In the genomic region with DNA sequence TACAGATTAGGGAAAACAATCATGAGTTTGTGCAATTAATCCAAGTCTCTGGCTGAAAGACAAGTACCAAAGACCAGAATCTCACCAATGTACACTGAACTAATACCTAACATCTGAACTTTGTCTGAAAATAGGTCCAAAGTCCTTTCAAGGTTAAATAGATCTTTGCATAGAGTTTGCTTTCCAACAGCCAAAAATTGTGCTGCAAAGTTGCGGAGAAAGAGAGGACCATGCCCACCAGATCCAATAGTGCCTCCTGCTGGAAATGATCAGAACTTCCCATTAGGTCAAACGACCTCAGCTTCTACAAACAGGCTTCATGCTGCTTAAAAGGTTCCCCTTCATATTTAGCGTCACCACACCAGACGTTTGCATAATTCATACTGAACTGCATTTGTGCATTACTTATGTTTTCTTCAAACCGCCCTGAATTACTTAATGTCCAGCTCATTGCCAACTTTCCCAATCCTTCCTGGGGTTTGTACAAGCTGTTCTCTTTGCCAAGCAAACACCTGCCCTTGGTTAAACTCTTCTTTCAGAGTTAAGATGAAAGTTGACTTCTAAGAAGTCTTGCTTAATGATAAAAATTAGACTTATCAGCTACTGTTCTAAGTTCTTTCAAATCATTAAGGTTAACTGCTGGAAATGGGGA, we compare ENCODE assay signal across 7 mouse cellular contexts. TPM values are rescaled to one million over a fixed set of nuclear protein-coding genes. Genes with fewer than 3 reads are reported as not detected.
A peak's percentile ranks its signal among the peaks of the same experiment; 100 is the strongest.
DNase-seq lines count a peak whose midpoint lies in the region; ATAC-seq and TF ChIP-seq lines count a peak whose summit lies in the region.

No protein-coding gene starts in this region.

- H3K9ac ChIP-seq in hindbrain, embryonic 11.5 days (ENCODE audit: low read depth, low read length): no peak overlapping the region
- H3K9ac ChIP-seq in hindbrain, embryonic 16.5 days (ENCODE audit: low read depth, low read length): no peak overlapping the region
- H3K9ac ChIP-seq in ES-E14 (ENCODE audit: insufficient read depth, low read depth, low read length, poor library complexity, severe bottlenecking): no peak overlapping the region

- no peak overlapping the region for H3K27ac ChIP-seq in hindbrain, embryonic 11.5 days (ENCODE audit: low read depth, low read length)
- H3K27ac ChIP-seq in hindbrain, embryonic 16.5 days (ENCODE audit: low read depth, low read length): no peak overlapping the region
- no peak overlapping the region for H3K27ac ChIP-seq in ES-E14 (ENCODE audit: insufficient read depth, low read depth, low read length, poor library complexity, severe bottlenecking)

- no peaks in the 10 kb centered on the region for H3K36me3 ChIP-seq in hindbrain, embryonic 11.5 days (ENCODE audit: control insufficient read depth, insufficient read depth, low read length)
- no peaks in the 10 kb centered on the region for H3K36me3 ChIP-seq in hindbrain, embryonic 16.5 days (ENCODE audit: control insufficient read depth, insufficient read depth, low read length)
- H3K36me3 ChIP-seq in ES-E14 (ENCODE audit: control insufficient read depth, insufficient read depth, low read length, poor library complexity, severe bottlenecking): no peaks in the 10 kb centered on the region

- DNase-seq in hindbrain, embryonic 11.5 days (ENCODE audit: low spot score): peak; percentile 34
- DNase-seq in A20 (ENCODE audit: low read depth, low spot score) (peak; percentile 74), ES-E14 (ENCODE audit: low read depth, low spot score) (peak; percentile 52)
- peak; percentile 53 for DNase-seq in forelimb bud, embryonic 11.5 days (ENCODE audit: low read depth, low spot score)

- H3K4me1 ChIP-seq in hindbrain, embryonic 11.5 days (replicated peaks; ENCODE audit: control insufficient read depth, insufficient read depth, low read length): no peaks in the 10 kb centered on the region; the same call in 1 of the 2 replicates
- H3K4me1 ChIP-seq in hindbrain, embryonic 16.5 days (ENCODE audit: control insufficient read depth, insufficient read depth, low read depth, low read length): 0 out of 2 replicates have a peak, but pooled peaks cover 3% of the 10 kb centered on the region
- no peaks in the 10 kb centered on the region for H3K4me1 ChIP-seq in ES-E14 (ENCODE audit: control insufficient read depth in 2 of 2, insufficient read depth in 2 of 2, low read length in 2 of 2, poor library complexity in 1 of 2)

- in situ Hi-C loops in ES-E14 (cut with MboI; ENCODE audit: low sequenced_read_pairs in 2 of 2, unreplicated experiment in 2 of 2): loop anchor here in 1 of 2 experiments (25.0 kb wide), 1 partner anchor 271 kb away; a partner anchor contains a TSS

- no peaks in the 10 kb centered on the region for H3K27me3 ChIP-seq in hindbrain, embryonic 11.5 days (ENCODE audit: control insufficient read depth, insufficient read depth, low read length)
- H3K27me3 ChIP-seq in hindbrain, embryonic 16.5 days (replicated peaks; ENCODE audit: control insufficient read depth, insufficient read depth, low read length): no peaks in the 10 kb centered on the region

- 54% methylated on average over 5 of the region's 5 CpGs for WGBS in hindbrain, embryonic 11.5 days
- WGBS in hindbrain, embryonic 16.5 days: 52% methylated on average over 5 of the region's 5 CpGs

- no peaks in the 10 kb centered on the region for H3K9me3 ChIP-seq in hindbrain, embryonic 11.5 days (ENCODE audit: control insufficient read depth, low read length)
- no peaks in the 10 kb centered on the region for H3K9me3 ChIP-seq in hindbrain, embryonic 16.5 days (ENCODE audit: control insufficient read depth, low read length)
- no peaks in the 10 kb centered on the region for H3K9me3 ChIP-seq in ES-E14 (ENCODE audit: control insufficient read depth, insufficient read depth, low read depth, low read length)

- ATAC-seq in hindbrain, embryonic 11.5 days (ENCODE audit: low FRiP score): no peak
- ATAC-seq in hindbrain, embryonic 16.5 days: no peak
- peak; percentile 28 for ATAC-seq in megakaryocyte progenitor cell, adult 5-6 weeks (replicated peaks; ENCODE audit: poor library complexity)
- no peak for ATAC-seq in erythroid progenitor cell, adult 5-6 weeks (replicated peaks; ENCODE audit: low FRiP score, poor library complexity, severe bottlenecking)

- H3K4me3 ChIP-seq in hindbrain, embryonic 11.5 days (ENCODE audit: low read depth, low read length): no peak overlapping the region
- H3K4me3 ChIP-seq in hindbrain, embryonic 16.5 days (ENCODE audit: low read length): no peak overlapping the region
- H3K4me3 ChIP-seq in ES-E14 (ENCODE audit: insufficient read depth in 1 of 2, low read depth in 1 of 2, low read length in 2 of 2, poor library complexity in 1 of 2, severe bottlenecking in 1 of 2): no peak overlapping the region

- no peak overlapping the region for H3K4me2 ChIP-seq in hindbrain, embryonic 11.5 days (replicated peaks; ENCODE audit: low read depth, low read length)
- no peak overlapping the region for H3K4me2 ChIP-seq in hindbrain, embryonic 16.5 days (ENCODE audit: low read length)

TF ChIP-seq in ES-E14, 5 proteins besides CTCF, POLR2A, EP300 and RAD21:
- peak; percentile 67; the same call in 1 of the 2 replicates for TF ChIP-seq ZC3H11A (IDR thresholded peaks at IDR 0.05; ENCODE audit: borderline replicate concordance, low read depth, low read length)
- TF ChIP-seq ZNF384 (IDR thresholded peaks at IDR 0.05; ENCODE audit: low read depth, low read length): no peak
- no peak for TF ChIP-seq HCFC1 (IDR thresholded peaks at IDR 0.05; ENCODE audit: borderline replicate concordance, insufficient read depth, low read length)
- no peak for TF ChIP-seq MAFK (IDR thresholded peaks at IDR 0.05; ENCODE audit: insufficient read depth, low read depth, low read length)
- no peak for TF ChIP-seq CHD2 (IDR thresholded peaks at IDR 0.05; ENCODE audit: low read depth, low read length)

RNA-seq across cellular contexts. Expression of a gene that starts 1.2 kb away (rescaled TPM):
- polyA plus RNA-seq in hindbrain, embryonic 11.5 days (2014; fragmentation: Nextera tagmentation; extraction: Ambion mirVana): 33.0 and 38.6 TPM in 2 replicates
- 7.3 and 8.9 TPM in 2 replicates for polyA plus RNA-seq in hindbrain, embryonic 16.5 days (2015; fragmentation: Nextera tagmentation; extraction: Ambion mirVana)
- 22.3 and 26.7 TPM in 2 replicates for total RNA-seq in ES-E14 (2012; rRNA removed)
- total RNA-seq in megakaryocyte progenitor cell, adult 5-6 weeks (2015): 102 and 117 TPM in 2 replicates
- total RNA-seq in megakaryocyte progenitor cell, adult 5-6 weeks (2017): 114 and 137 TPM in 2 replicates
- 86.1 and 116 TPM in 2 replicates for total RNA-seq in erythroid progenitor cell, adult 5-6 weeks (2015; ENCODE audit: low replicate concordance)
- 78.9 and 99.0 TPM in 2 replicates for total RNA-seq in erythroid progenitor cell, adult 5-6 weeks (2017; ENCODE audit: low replicate concordance)

RNA-seq across cellular contexts. Expression of a gene that starts 6.8 kb away (rescaled TPM):
- not detected in 2 replicates for polyA plus RNA-seq in hindbrain, embryonic 11.5 days (2014; fragmentation: Nextera tagmentation; extraction: Ambion mirVana)
- 0.47 and 0.60 TPM in 2 replicates for polyA plus RNA-seq in hindbrain, embryonic 16.5 days (2015; fragmentation: Nextera tagmentation; extraction: Ambion mirVana)
- 0.58 and 1.2 TPM in 2 replicates for total RNA-seq in ES-E14 (2012; rRNA removed)
- total RNA-seq in megakaryocyte progenitor cell, adult 5-6 weeks (2015): 1.2 and 1.5 TPM in 2 replicates
- 0.41 and 1.00 TPM in 2 replicates for total RNA-seq in megakaryocyte progenitor cell, adult 5-6 weeks (2017)
- not detected in 2 replicates for total RNA-seq in erythroid progenitor cell, adult 5-6 weeks (2015; ENCODE audit: low replicate concordance)
- total RNA-seq in erythroid progenitor cell, adult 5-6 weeks (2017; ENCODE audit: low replicate concordance): 1.3 TPM in 1 of 2 replicates, not detected in the other

RNA-seq across cellular contexts. Expression of a gene that starts 46.9 kb away (rescaled TPM):
- 0.18 and 0.60 TPM in 2 replicates for polyA plus RNA-seq in hindbrain, embryonic 11.5 days (2014; fragmentation: Nextera tagmentation; extraction: Ambion mirVana)
- polyA plus RNA-seq in hindbrain, embryonic 16.5 days (2015; fragmentation: Nextera tagmentation; extraction: Ambion mirVana): 0.24 TPM in 2 replicates
- 0.11 and 0.45 TPM in 2 replicates for total RNA-seq in ES-E14 (2012; rRNA removed)
- not detected in 2 replicates for total RNA-seq in megakaryocyte progenitor cell, adult 5-6 weeks (2015)
- total RNA-seq in megakaryocyte progenitor cell, adult 5-6 weeks (2017): not detected in 2 replicates
- not detected in 2 replicates for total RNA-seq in erythroid progenitor cell, adult 5-6 weeks (2015; ENCODE audit: low replicate concordance)
- total RNA-seq in erythroid progenitor cell, adult 5-6 weeks (2017; ENCODE audit: low replicate concordance): not detected in 2 replicates
